Mouse (Mus musculus): ENCODE results near the gene Itgae.

DNA sequence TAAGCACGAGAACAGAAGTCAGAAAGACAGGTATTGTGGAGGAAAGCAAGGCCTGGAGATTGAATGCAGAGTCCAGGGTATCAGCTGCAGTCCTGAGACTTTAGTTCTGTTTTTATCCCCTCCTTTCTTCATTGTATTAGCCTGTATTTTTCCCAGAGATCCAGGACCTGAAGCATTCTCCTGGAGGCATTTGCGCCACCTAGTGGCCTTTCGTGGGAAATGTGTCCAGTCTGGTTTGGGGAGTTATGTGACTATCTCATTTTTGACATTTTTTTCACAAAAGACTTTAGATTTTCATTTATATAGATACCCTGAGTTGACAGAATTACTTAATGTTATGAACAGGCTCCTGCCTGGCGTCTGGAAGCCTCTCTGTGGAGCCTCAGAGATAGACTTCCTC lies 41.0 kb upstream of the Itgae start:
- TF ChIP-seq CTCF (IDR thresholded peaks at IDR 0.05; ENCODE audit: borderline replicate concordance, insufficient read depth, low read depth, low read length) (peak; percentile 86), POLR2A (IDR thresholded peaks at IDR 0.05; ENCODE audit: borderline replicate concordance, insufficient read depth, low read length) (no peak)

All from cerebellum, adult 2 months (tissue).